Mouse (Mus musculus): ENCODE data around the gene Ccl24. TPM values are rescaled to one million over a fixed set of nuclear protein-coding genes. Genes with fewer than 3 reads are reported as not detected.

Ccl24 gene
- polyA plus RNA-seq, 1 experiment from 2014 or later = 0.99 TPM

DNA sequence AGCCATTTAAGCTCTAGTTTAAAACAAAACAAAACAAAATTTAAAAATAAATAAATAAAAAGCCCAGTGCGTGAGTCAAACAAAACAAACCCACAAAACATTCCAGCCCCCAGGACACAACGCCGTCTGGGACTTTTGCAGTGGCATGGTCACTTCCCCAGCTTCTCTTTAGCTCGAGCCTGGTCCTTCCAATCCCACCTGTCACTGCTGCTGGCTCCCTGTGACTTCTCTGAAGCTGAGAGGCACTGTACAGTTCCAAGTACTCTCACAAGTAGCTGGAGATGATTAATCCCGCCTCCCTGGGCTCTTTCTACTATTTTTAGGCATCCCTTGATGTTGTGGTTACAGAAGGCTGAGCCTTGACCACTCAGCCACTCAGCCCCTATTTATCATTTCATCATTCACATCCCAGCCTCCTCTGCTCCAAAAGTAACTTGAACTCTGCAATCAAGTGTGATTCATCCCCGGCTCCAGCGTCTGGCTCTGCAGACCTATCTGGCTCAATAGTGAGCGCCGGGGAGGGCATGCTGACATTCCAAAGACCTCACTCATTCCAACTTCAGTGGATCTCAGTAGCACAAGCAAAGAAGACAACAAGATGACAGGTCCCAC is 50.6 kb downstream of the Ccl24 start:
- ATAC-seq (replicated peaks; ENCODE audit: low FRiP score) (no peak), DNase-seq (ENCODE audit: low spot score) (no peak)
- Histone ChIP-seq H3K36me3 (ENCODE audit: control insufficient read depth, insufficient read depth, low read length) (no peaks in the 10 kb centered on the region), H3K27ac (ENCODE audit: low read depth, low read length) (no peak overlapping the region), H3K9me3 (ENCODE audit: control insufficient read depth, low read length) (no peaks in the 10 kb centered on the region; the same call in 1 of the 2 replicates), H3K4me3 (ENCODE audit: low read depth, low read length) (no peak overlapping the region), H3K27me3 (ENCODE audit: control insufficient read depth, insufficient read depth, low read length) (no peaks in the 10 kb centered on the region), H3K4me1 (replicated peaks; ENCODE audit: control insufficient read depth, insufficient read depth, low read length) (no peaks in the 10 kb centered on the region), H3K4me2 (ENCODE audit: low read depth, low read length, severe bottlenecking) (no peak overlapping the region), H3K9ac (ENCODE audit: low read length) (no peak overlapping the region)
- 84% methylated on average over 9 of the region's 9 CpGs for WGBS

Other genes starting within 250 kb of the Ccl24 start
- 0.15 TPM in 1 of 2 replicates, not detected in the other for gene Fkbp6, start 223.0 kb downstream of the Ccl24 start, polyA plus RNA-seq (2014; fragmentation: Nextera tagmentation; extraction: Ambion mirVana)
- gene Trim50, start 219.8 kb downstream of the Ccl24 start, polyA plus RNA-seq (2014; fragmentation: Nextera tagmentation; extraction: Ambion mirVana) = not detected in 2 replicates
- 33.0 and 36.2 TPM in 2 replicates for gene Nsun5, start 203.1 kb downstream of the Ccl24 start, polyA plus RNA-seq (2014; fragmentation: Nextera tagmentation; extraction: Ambion mirVana)
- 27.2 and 30.2 TPM in 2 replicates for gene Pom121, start 178.5 kb downstream of the Ccl24 start, polyA plus RNA-seq (2014; fragmentation: Nextera tagmentation; extraction: Ambion mirVana)
- 70.3 and 76.5 TPM in 2 replicates for gene Hip1, start 27.9 kb downstream of the Ccl24 start, polyA plus RNA-seq (2014; fragmentation: Nextera tagmentation; extraction: Ambion mirVana)
- gene Ccl26, start 9.5 kb downstream of the Ccl24 start, polyA plus RNA-seq (2014; fragmentation: Nextera tagmentation; extraction: Ambion mirVana) = not detected in 2 replicates
- 60.1 and 61.3 TPM in 2 replicates for gene Rhbdd2, start 59.6 kb upstream of the Ccl24 start, polyA plus RNA-seq (2014; fragmentation: Nextera tagmentation; extraction: Ambion mirVana)
- 113 and 117 TPM in 2 replicates for gene Por, start 97.0 kb upstream of the Ccl24 start, polyA plus RNA-seq (2014; fragmentation: Nextera tagmentation; extraction: Ambion mirVana)
- gene Tmem120a, start 171.4 kb upstream of the Ccl24 start, polyA plus RNA-seq (2014; fragmentation: Nextera tagmentation; extraction: Ambion mirVana) = 46.1 and 49.0 TPM in 2 replicates
- not detected in 2 replicates for gene Styxl1, start 205.3 kb upstream of the Ccl24 start, polyA plus RNA-seq (2014; fragmentation: Nextera tagmentation; extraction: Ambion mirVana)
- 526 and 536 TPM in 2 replicates for gene Mdh2, start 205.4 kb upstream of the Ccl24 start, polyA plus RNA-seq (2014; fragmentation: Nextera tagmentation; extraction: Ambion mirVana)
- 12.3 and 12.7 TPM in 2 replicates for gene Srrm3, start 233.8 kb upstream of the Ccl24 start, polyA plus RNA-seq (2014; fragmentation: Nextera tagmentation; extraction: Ambion mirVana)